Mouse (Mus musculus) cerebellum, adult 8-10 months (tissue): ENCODE data around the gene Epn1.

Experiments
- DNase-seq: peaks from one replicate; pipeline ENCODE4 v3.0.0; 2022

Epn1 gene

DNA sequence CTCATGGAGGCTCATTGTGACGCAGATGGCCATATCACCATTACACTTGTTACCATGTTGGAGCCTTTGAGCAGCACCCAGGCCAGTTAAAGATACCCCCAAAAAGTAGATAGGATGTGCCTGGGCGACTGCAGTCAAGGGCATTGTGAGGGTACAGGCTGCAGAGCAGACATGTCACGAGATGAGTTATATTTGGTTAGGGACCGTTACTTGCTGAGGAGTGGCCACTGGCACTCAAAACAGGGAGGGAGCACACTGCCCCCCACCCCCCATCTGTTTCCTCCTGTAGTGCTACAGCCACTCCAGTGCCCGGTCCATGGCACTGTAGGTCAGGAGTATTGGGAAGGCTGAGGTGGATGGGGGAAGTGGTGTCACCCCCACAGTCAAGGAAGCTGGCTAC, 18.7 kb downstream of the Epn1 start:
- no peak for DNase-seq

DNA sequence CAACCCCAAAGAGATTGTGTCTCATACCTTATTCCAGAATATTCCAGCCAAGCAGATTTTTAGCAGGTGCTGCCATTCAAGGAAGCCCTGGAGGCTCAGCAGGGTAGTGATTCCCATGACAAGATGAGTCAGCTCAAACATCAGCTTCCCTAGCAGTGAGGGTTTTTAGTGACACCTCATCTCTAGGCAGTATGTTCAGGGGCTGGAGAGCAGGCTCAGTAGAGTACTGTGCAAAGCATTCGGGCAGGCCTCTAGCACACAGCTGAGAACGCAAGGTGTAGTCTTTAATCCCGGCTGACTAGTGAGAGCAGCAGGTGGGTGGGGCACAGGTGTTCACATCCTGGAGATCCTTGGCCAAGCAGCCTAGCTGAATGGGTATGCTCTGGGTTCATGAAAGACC, 19.8 kb downstream of the Epn1 start:
- no peak for DNase-seq

DNA sequence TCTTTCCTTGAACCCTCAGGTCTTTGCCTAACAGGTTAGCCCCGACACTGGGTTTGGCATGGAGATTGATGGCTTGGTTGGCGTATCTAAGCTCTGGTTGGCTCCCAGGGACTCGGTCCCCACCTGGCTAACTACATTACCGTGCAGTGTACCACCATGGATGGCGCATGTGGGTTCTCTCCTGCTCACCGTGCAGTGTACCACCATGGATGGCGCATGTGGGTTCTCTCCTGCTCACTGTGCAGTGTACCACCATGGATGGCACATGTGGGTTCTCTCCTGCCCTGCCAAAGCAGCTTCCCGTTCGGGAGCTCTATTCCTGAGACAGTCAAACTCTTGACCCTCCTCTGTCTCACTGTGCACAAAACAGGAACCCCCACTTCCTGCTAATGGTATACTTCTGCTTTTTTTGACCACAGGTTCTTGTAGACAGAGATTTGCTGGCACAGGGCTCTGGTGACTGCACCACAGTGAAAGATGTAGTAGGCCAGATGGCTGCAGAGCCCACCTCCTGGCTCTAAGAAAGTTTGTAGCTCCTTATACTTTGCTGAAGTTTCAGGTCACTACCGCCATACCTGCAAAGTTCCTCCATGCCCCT, 21.1 kb downstream of the Epn1 start:
- no peak for DNase-seq

DNA sequence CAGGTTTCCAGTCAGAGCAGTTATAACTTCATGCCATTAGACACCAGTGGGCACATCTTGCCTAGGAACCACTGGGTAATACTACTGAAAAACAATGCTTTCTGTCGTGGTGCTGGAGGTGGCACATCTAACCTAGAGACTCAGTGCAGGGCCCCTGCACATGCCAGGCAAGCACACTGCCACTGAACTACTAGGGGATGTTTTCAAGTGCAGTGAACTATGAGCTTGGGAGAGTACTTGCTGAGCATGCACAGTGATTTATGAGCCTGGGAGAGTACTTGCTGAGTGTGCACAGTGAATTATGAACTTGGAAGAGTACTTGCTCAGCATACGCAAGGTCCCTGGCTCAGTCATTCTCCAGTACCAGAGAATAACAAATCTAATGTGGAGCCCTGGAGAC, 22.5 kb downstream of the Epn1 start:
- no peak for DNase-seq

DNA sequence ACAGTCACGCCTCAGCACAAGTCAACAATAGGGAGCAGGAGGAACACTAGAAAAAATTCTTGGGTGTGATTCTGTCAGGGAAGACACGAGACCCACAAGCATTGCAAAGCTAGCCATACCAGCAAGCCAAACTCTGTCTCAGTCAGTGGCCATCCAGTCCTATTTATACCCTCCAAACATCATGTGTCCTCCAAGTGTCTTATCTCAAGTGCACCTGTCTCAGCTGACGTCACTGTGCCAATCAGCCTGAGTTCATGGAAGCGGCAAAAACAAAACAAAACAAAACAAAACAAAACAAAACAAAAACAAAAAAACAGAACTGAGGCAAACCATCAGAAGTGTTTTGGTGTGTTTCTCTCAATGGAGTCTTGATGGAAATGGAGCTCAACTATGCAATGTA, 28.2 kb downstream of the Epn1 start:
- no peak for DNase-seq

DNA sequence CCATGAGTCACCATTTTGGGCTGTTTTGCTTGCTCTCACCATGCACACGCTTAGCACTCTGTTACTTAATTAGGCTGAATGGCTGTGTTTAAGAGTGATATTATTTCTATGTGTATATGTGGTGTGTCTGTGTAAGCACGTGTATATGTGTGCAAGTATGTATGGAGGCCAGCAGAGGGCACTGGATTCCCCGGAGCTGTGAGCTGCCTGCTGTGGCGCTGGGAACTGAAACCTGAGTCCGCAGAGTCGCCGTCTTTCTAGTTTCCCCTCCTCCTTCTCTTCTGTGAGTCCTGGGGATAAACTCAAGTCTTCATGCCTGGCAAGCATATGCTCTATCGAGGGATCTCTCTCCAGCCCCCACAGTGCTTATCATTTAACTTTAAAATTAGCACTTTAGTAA, 29.3 kb downstream of the Epn1 start:
- no peak for DNase-seq

DNA sequence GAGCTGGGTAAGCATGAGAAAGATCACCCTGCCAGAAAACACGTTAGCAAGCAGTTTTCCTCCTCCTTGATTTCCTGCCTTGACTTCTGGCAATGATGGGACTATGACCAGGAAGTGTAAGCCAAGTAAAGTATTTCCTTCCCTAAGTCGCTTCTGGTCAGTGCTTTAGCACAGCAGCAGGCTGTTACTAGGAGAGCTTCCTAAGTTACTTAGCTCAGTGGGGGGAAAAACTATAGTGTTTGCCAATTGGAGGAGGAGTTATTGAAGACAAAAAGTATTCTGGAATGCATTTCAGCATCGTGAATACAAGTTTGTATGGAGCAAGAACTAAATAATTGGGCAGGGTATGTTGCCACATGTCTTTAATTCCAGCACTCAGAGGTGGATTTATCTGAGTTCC, 32.7 kb downstream of the Epn1 start:
- DNase-seq = no peak

DNA sequence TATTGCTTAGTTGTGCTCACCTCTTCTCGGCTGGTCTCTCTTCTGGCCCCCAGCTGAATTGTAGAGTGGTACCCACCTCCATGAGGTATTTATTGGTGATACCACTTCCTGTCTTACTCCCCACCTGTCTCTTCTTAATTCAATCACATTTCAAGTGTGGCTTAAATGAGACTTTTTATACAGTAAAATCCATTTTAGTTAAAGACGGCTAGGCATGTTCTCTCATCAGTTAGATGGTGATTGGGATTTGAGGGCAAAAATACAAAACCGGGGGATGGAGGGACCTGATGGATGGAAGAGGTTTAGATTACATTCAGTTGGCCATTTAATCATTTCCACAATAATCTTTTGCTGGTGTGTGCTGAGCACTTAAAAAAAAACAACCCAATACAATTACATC, 36.8 kb downstream of the Epn1 start, which contains the start of gene Rfpl4:
Gene Rfpl4 (minus strand): TSS at position 101 of the 400 bp plus-strand sequence.
- DNase-seq = no peak

DNA sequence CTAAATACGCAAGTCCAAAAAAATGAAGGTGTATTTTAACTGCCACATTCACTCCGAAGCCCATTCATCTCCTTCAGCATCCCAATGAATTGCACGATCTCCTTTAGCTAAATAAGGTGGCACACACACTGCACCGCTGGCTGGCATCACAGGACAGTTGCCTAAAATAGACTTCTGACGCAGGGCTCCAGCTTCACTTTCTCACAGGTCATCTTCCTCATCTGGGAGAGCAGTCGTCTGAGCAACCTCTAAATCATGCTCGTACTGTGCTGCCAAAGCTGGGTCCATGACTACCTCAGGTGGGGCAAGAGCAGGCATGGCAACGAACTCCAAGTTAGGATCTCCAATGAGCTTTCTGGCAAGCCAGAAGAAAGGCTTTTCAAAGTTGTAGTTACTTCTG, 45.0 kb downstream of the Epn1 start:
- no peak for DNase-seq

DNA sequence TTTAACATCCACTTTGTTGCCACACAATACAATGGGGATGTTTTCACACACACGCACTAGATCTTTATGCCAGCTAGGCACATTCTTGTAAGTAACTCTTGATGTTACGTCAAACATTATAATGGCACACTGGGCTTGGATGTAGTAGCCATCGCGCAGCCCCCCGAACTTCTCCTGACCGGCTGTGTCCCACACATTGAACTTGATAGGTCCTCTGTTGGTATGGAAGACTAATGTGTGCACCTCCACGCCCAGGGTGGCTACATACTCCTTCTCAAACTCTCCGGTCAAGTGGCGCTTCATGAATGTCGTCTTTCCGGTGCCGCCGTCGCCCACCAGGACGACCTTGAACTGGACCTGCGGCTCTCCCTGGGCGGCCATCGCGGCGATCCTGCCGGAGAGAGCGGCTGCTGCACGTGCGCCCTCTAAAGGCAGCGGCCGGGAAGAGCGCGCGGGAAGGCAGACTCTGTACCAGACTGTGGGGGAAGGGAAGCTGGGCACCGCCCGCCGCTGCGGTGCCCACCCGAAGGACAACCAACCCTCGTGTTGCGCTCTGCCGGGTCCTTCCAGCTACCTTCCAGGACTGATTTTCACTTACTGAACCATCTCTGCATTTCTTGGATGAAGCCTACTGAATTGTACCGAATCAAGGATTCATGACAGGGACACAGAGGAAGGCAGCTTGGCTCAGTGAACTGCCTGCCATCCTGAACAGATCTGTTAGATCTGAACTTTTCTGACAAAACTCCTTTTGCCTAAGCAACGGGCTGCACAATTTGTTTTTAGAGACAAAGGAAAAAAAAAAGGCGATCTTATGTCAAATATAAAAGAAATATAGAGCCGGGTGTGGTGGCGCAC, 45.7 kb downstream of the Epn1 start, which contains the start of gene Rasl2-9:
Gene Rasl2-9 (minus strand): TSS at position 402 of the 858 bp plus-strand sequence.
- peak; percentile 59 for DNase-seq
